Mouse (Mus musculus) limb, embryonic 11.5 days (tissue): Measurements from ENCODE around the gene Knop1. TPM values are rescaled to one million over a fixed set of nuclear protein-coding genes. Genes with fewer than 3 reads are reported as not detected.

Experiments used
- ATAC-seq: fragments of 200-750 bp; cut with Nextera tagmentation; 2 replicates; pipeline ENCODE4 v1.8.0; 2017; ENCODE audit warnings: low read depth; ENCODE audit not compliant: insufficient number of reproducible peaks, low FRiP score, low TSS enrichment
- DNase-seq: peaks from one replicate; pipeline ENCODE4 v3.0.0-alpha.2; 2015; ENCODE audit warnings: low spot score
- H3K27ac ChIP-seq: fragments of 300-500 bp; sonication (generic); replicated peaks from 2 replicates; pipeline ENCODE4 v1.5.1; 2014; ENCODE audit warnings: low read depth, mild to moderate bottlenecking, low read length
- H3K27me3 ChIP-seq: fragments of 300-500 bp; sonication (generic); 2 replicates; pipeline ENCODE4 v1.6.1; 2014; ENCODE audit warnings: mild to moderate bottlenecking, low read length, mixed read lengths; ENCODE audit not compliant: control insufficient read depth, insufficient read depth
- H3K36me3 ChIP-seq: fragments of 300-500 bp; sonication (generic); 2 replicates; pipeline ENCODE4 v1.6.1; 2014; ENCODE audit warnings: mild to moderate bottlenecking, low read length, moderate library complexity, mixed read lengths; ENCODE audit not compliant: control insufficient read depth, insufficient read depth
- H3K4me1 ChIP-seq: fragments of 300-500 bp; sonication (generic); 2 replicates; pipeline ENCODE4 v1.6.1; 2014; ENCODE audit warnings: low read length, mixed read lengths; ENCODE audit not compliant: control insufficient read depth, insufficient read depth
- H3K4me2 ChIP-seq: fragments of 300-500 bp; sonication (generic); 2 replicates; pipeline ENCODE4 v1.6.1; 2014; ENCODE audit warnings: low read depth, mild to moderate bottlenecking, moderate library complexity; ENCODE audit not compliant: severe bottlenecking
- H3K4me3 ChIP-seq: fragments of 300-500 bp; sonication (generic); 2 replicates; pipeline ENCODE4 v1.5.1; 2014; ENCODE audit warnings: low read depth, low read length
- H3K9ac ChIP-seq: fragments of 300-500 bp; sonication (generic); 2 replicates; pipeline ENCODE4 v1.6.1; 2014; ENCODE audit warnings: mild to moderate bottlenecking, low read length
- H3K9me3 ChIP-seq: fragments of 300-500 bp; sonication (generic); 2 replicates; pipeline ENCODE4 v1.6.1; 2016; ENCODE audit warnings: low read length; ENCODE audit not compliant: control insufficient read depth
- WGBS: fragments of 180-500 bp; shearing (Covaris S2); extraction: QIAGEN DNeasy Blood & Tissue Kit; methylation state at CpG from one replicate; pipeline ENCODE4 v1.1.7; 2014; 5-methylcytosine and 5-hydroxymethylcytosine counted together
- polyA plus RNA-seq: library from polyadenylated mRNA; unstranded; fragments of >200 nt; fragmentation: Nextera tagmentation; extraction: Ambion mirVana; gene quantifications from 2 replicates; pipeline ENCODE4 v1.2.1, GENCODE M21; 2014

The Knop1 gene
- 136 and 147 TPM in 2 replicates for polyA plus RNA-seq

GRCm38 (mm10) chr7:118855877-118856304, at the start of gene Knop1:
Knop1 (minus strand) TSS chr7:118856254.
- Histone ChIP-seq H3K36me3 (peaks cover 9% of the 10 kb centered on the region; the same call in 1 of the 2 replicates), H3K4me2 (peak within 1 kb of the TSS; percentile 77), H3K4me1 (peaks cover 6% of the 10 kb centered on the region; the same call in 1 of the 2 replicates), H3K4me3 (peak within 1 kb of the TSS; percentile 79), H3K9me3 (no peaks in the 10 kb centered on the region), H3K27ac (no peak within 1 kb of the TSS), H3K9ac (peak within 1 kb of the TSS; percentile 77), H3K27me3 (no peaks in the 10 kb centered on the region)
- WGBS: under 1% methylated on average over 40 of the region's 46 CpGs
- ATAC-seq: peak; percentile 67
- DNase-seq: no peak

GRCm38 (mm10) chr7:118904530-118904929, 48.5 kb upstream of the Knop1 start:
- ATAC-seq (no peak), DNase-seq (no peak)
- H3K4me2 ChIP-seq: no peak overlapping the region
- H3K9me3 ChIP-seq: no peaks in the 10 kb centered on the region
- 0 out of 2 replicates have a peak, but pooled peaks cover 3% of the 10 kb centered on the region for H3K4me1 ChIP-seq
- H3K36me3 ChIP-seq: no peaks in the 10 kb centered on the region
- H3K4me3 ChIP-seq: no peak overlapping the region
- H3K27me3 ChIP-seq: no peaks in the 10 kb centered on the region
- H3K27ac ChIP-seq: no peak overlapping the region
- H3K9ac ChIP-seq: no peak overlapping the region
- 87% methylated on average over 4 of the region's 4 CpGs for WGBS

DNA sequence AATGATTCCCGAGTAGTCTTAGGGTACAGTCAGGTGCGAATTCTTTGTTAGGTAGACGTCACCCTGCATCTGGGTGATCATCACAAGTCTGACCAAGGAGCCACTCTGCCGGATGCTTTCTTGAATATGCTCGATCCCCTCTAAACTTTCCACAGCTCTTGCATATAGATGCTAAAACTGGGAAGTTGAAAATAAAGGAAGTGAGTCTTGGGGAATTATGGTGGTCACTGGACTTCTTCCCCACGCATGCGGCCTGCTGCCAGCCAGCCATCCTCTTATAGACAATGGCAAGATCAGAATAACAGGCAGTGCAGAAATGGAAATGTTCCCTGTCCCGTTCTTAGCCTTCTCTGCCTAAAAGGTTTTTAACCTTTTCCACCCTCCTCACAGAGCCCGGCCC, 47.8 kb upstream of the Knop1 start:
- DNase-seq (no peak), ATAC-seq (no peak)
- H3K4me1 ChIP-seq: 0 out of 2 replicates have a peak, but pooled peaks cover 3% of the 10 kb centered on the region
- no peak overlapping the region for H3K27ac ChIP-seq
- H3K4me2 ChIP-seq: no peak overlapping the region
- H3K36me3 ChIP-seq: no peaks in the 10 kb centered on the region
- 90% methylated on average over 9 of the region's 9 CpGs for WGBS
- H3K27me3 ChIP-seq: no peaks in the 10 kb centered on the region
- no peak overlapping the region for H3K4me3 ChIP-seq
- no peaks in the 10 kb centered on the region for H3K9me3 ChIP-seq
- no peak overlapping the region for H3K9ac ChIP-seq

- DNase-seq (peak; percentile 31), ATAC-seq (0 out of 2 replicates have a peak, but pooled peaks have one; percentile 31)
- Histone ChIP-seq H3K4me1 (0 out of 2 replicates have a peak, but pooled peaks cover 3% of the 10 kb centered on the region), H3K4me3 (no peak overlapping the region), H3K36me3 (no peaks in the 10 kb centered on the region), H3K9ac (no peak overlapping the region), H3K4me2 (no peak overlapping the region), H3K27ac (no peak overlapping the region), H3K9me3 (no peaks in the 10 kb centered on the region), H3K27me3 (no peaks in the 10 kb centered on the region)
- WGBS: 58% methylated on average over 13 of the region's 13 CpGs
These were observed 46.9 kb upstream of the Knop1 start for GRCm38 (mm10) chr7:118902944-118903343.

DNA sequence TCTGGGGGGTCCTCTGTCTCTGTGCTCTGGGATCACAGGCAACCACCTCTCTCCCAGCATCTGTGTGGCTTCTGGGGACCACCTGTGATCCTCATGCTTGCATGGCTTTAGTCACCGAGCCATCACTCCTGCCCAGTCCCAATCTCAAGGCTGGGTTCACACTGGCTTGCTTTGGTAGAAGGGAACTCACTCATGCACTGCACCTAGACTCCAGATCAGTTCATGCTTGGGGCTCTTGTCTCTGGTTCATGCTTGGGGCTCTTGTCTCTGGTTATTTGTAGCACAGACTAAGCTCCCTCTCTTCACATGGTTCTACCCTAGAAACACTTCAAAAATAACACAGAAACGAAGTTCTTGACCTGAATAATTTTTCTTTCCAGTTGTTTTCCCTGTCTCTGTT, 44.0 kb upstream of the Knop1 start:
- H3K27ac ChIP-seq: no peak overlapping the region
- WGBS: 78% methylated on average over 2 of the region's 2 CpGs

GRCm38 (mm10) chr7:118898063-118898462, 42.0 kb upstream of the Knop1 start:
- H3K9me3 ChIP-seq: no peaks in the 10 kb centered on the region
- H3K4me1 ChIP-seq: 0 out of 2 replicates have a peak, but pooled peaks cover under 1% of the 10 kb centered on the region
- H3K27ac ChIP-seq: no peak overlapping the region
- DNase-seq (no peak), ATAC-seq (no peak)
- no peaks in the 10 kb centered on the region for H3K27me3 ChIP-seq
- no peak overlapping the region for H3K4me2 ChIP-seq
- H3K4me3 ChIP-seq: no peak overlapping the region
- no peak overlapping the region for H3K9ac ChIP-seq
- H3K36me3 ChIP-seq: no peaks in the 10 kb centered on the region

More for the DNA sequence above, 44.0 kb upstream of the Knop1 start:
- DNase-seq (no peak), ATAC-seq (no peak)
- H3K4me3 ChIP-seq: no peak overlapping the region
- H3K4me1 ChIP-seq: 0 out of 2 replicates have a peak, but pooled peaks cover 3% of the 10 kb centered on the region
- H3K9me3 ChIP-seq: no peaks in the 10 kb centered on the region
- H3K4me2 ChIP-seq: no peak overlapping the region
- H3K36me3 ChIP-seq: no peaks in the 10 kb centered on the region
- H3K9ac ChIP-seq: no peak overlapping the region
- no peaks in the 10 kb centered on the region for H3K27me3 ChIP-seq

DNA sequence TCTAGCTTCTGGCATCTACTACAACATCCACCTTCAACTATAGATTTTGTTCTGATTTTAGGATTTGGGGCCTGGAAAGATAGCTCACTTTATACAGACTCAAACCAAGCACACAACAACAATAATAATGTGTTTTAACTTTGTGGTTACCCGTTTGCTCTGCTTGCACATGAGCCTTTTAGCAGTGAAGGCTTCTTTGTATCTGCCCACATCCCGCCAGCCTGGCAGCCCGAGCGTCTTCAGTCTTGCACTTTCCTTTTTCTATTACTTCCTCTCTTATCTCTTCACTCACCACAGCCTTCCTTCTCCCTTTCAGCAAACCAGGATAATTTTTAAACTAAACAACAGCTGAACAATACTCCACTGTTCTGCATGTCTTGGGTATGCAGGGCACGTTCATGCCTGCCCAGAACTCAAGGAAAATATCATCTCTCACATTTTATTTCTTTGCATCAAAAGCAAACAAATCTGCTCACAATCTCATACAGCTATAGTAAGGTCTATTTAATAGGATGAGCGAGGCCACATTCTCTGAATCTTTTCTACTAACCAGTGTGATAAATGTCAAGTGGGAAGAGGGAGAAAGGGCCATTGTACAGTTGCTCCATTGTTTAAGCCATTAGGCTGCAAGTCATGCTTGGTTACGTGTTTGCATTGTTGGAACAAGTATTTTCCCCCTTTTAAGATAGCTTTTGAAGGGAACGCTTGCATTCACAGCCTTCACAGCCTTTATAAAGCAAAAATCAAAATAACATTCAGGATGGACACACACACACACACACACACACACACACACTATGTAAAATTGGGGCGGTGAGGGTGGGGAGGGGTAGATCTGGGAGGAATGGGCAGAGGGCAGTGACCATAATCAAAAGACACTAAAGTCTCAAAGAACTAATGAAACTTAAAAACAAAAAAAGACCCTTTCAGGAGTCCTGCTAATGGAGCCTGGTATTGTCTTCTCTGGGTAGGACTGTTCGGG, 39.7 kb upstream of the Knop1 start:
- ATAC-seq (no peak), DNase-seq (no peak)
- H3K4me1 ChIP-seq: no peaks in the 10 kb centered on the region
- H3K4me2 ChIP-seq: no peak overlapping the region
- no peak overlapping the region for H3K9ac ChIP-seq
- WGBS: 81% methylated on average over 10 of the region's 10 CpGs
- H3K27ac ChIP-seq: no peak overlapping the region
- H3K9me3 ChIP-seq: no peaks in the 10 kb centered on the region
- H3K27me3 ChIP-seq: no peaks in the 10 kb centered on the region
- no peak overlapping the region for H3K4me3 ChIP-seq
- no peaks in the 10 kb centered on the region for H3K36me3 ChIP-seq

- H3K9me3 ChIP-seq: no peaks in the 10 kb centered on the region
- H3K27ac ChIP-seq: no peak overlapping the region
- WGBS: 34% methylated on average over 3 of the region's 3 CpGs
- no peak overlapping the region for H3K4me2 ChIP-seq
- H3K36me3 ChIP-seq: no peaks in the 10 kb centered on the region
- no peak overlapping the region for H3K9ac ChIP-seq
- DNase-seq: no peak
- no peaks in the 10 kb centered on the region for H3K4me1 ChIP-seq
- ATAC-seq: no peak
- no peak overlapping the region for H3K4me3 ChIP-seq
- no peaks in the 10 kb centered on the region for H3K27me3 ChIP-seq
These were observed 33.1 kb upstream of the Knop1 start for GRCm38 (mm10) chr7:118889046-118889680.
